Mouse (Mus musculus): Measurements from ENCODE around the gene Ets2. TPM values are rescaled to one million over a fixed set of nuclear protein-coding genes. Genes with fewer than 3 reads are reported as not detected.
"Not testable (repeated sequence)": the region's sequence is repeated elsewhere in the genome, so short reads cannot be mapped to it uniquely, and the experiment has no call there.

The Ets2 gene
- total RNA-seq, 2 experiments from 2014 or later = 61.1 to 65.4 TPM

GRCm38 (mm10) chr16:95696599-95696998 lies 5.3 kb upstream of the Ets2 start:
- no peak for DNase-seq (ENCODE audit: extremely low spot score in 1 of 2, low spot score in 1 of 2)

- no peak for DNase-seq (ENCODE audit: extremely low spot score in 1 of 2, low spot score in 1 of 2)
These were observed 2.2 kb upstream of the Ets2 start for GRCm38 (mm10) chr16:95699721-95700120.

GRCm38 (mm10) chr16:95700224-95700623 lies 1.7 kb upstream of the Ets2 start:
- DNase-seq (ENCODE audit: extremely low spot score in 1 of 2, low spot score in 1 of 2) = no peak

- DNase-seq (ENCODE audit: extremely low spot score in 1 of 2, low spot score in 1 of 2) = no peak
These were observed 979 bp downstream of the Ets2 start for GRCm38 (mm10) chr16:95702562-95703545.

GRCm38 (mm10) chr16:95703958-95704357 lies 2.1 kb downstream of the Ets2 start:
- no peak for DNase-seq (ENCODE audit: extremely low spot score in 1 of 2, low spot score in 1 of 2)

- no peak for DNase-seq (ENCODE audit: extremely low spot score in 1 of 2, low spot score in 1 of 2)
These were observed 2.9 kb downstream of the Ets2 start for GRCm38 (mm10) chr16:95704662-95705330.

GRCm38 (mm10) chr16:95705771-95706170 lies 3.9 kb downstream of the Ets2 start:
- no peak for DNase-seq (ENCODE audit: extremely low spot score in 1 of 2, low spot score in 1 of 2)

- DNase-seq (ENCODE audit: extremely low spot score in 1 of 2, low spot score in 1 of 2) = no peak
These were observed 6.5 kb downstream of the Ets2 start for GRCm38 (mm10) chr16:95708211-95709004.

- DNase-seq (ENCODE audit: extremely low spot score in 1 of 2, low spot score in 1 of 2) = no peak
These were observed 7.3 kb downstream of the Ets2 start for GRCm38 (mm10) chr16:95709175-95709574.

- no peak for DNase-seq (ENCODE audit: extremely low spot score in 1 of 2, low spot score in 1 of 2)
These were observed 8.3 kb downstream of the Ets2 start for GRCm38 (mm10) chr16:95710129-95710528.

- no peak for DNase-seq (ENCODE audit: extremely low spot score in 1 of 2, low spot score in 1 of 2)
These were observed 10.2 kb downstream of the Ets2 start for GRCm38 (mm10) chr16:95712121-95712520.

- DNase-seq (ENCODE audit: extremely low spot score in 1 of 2, low spot score in 1 of 2) = not testable (repeated sequence)
These were observed 11.2 kb downstream of the Ets2 start for GRCm38 (mm10) chr16:95713077-95713476.

GRCm38 (mm10) chr16:95715026-95715425 lies 13.2 kb downstream of the Ets2 start:
- DNase-seq (ENCODE audit: extremely low spot score in 1 of 2, low spot score in 1 of 2) = no peak

GRCm38 (mm10) chr16:95716061-95716706 lies 14.3 kb downstream of the Ets2 start:
- no peak for DNase-seq (ENCODE audit: extremely low spot score in 1 of 2, low spot score in 1 of 2)

GRCm38 (mm10) chr16:95717631-95718030 lies 15.8 kb downstream of the Ets2 start:
- no peak for DNase-seq (ENCODE audit: extremely low spot score in 1 of 2, low spot score in 1 of 2)

- no peak for DNase-seq (ENCODE audit: extremely low spot score in 1 of 2, low spot score in 1 of 2)
These were observed 16.2 kb downstream of the Ets2 start for GRCm38 (mm10) chr16:95718119-95718518.

GRCm38 (mm10) chr16:95720532-95720931 lies 18.7 kb downstream of the Ets2 start:
- no peak for DNase-seq (ENCODE audit: extremely low spot score in 1 of 2, low spot score in 1 of 2)

- no peak for DNase-seq (ENCODE audit: extremely low spot score in 1 of 2, low spot score in 1 of 2)
These were observed 22.4 kb downstream of the Ets2 start for GRCm38 (mm10) chr16:95724251-95724650.

- DNase-seq (ENCODE audit: extremely low spot score in 1 of 2, low spot score in 1 of 2) = no peak
These were observed 22.9 kb downstream of the Ets2 start for GRCm38 (mm10) chr16:95724776-95725175.

- DNase-seq (ENCODE audit: extremely low spot score in 1 of 2, low spot score in 1 of 2) = no peak
These were observed 24.9 kb downstream of the Ets2 start for GRCm38 (mm10) chr16:95726802-95727201.

Measured in layer of hippocampus, postnatal 25 days (tissue).